Mouse (Mus musculus): ENCODE results near the gene Nebl. TPM values are rescaled to one million over a fixed set of nuclear protein-coding genes. Genes with fewer than 3 reads are reported as not detected.

Nebl gene
- polyA plus RNA-seq, 1 experiment from 2014 or later, result 8.7 TPM

DNA sequence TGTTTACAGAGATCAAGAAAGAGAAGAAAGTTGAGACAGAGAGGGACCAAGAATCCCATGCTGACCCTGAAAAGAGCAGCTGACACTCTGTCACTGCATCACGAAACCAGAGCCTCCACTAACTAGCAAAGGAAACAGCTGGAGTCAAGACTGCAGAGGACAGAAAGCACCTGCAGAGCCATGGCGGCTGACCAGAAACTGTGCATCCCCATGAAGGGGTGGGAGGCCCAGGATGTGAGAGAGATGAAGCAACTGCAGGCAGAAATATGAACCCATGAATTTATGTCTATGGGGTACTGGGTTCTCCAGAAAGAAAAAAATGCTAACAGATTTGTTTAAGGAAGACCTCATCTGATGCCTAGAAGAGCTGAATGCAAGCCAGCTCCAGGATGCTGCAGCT, 133.3 kb downstream of the Nebl start:
- no peaks in the 10 kb centered on the region for H3K36me3 ChIP-seq
- H3K27ac ChIP-seq (replicated peaks), result no peak overlapping the region
- H3K4me3 ChIP-seq, result no peak overlapping the region
- H3K4me2 ChIP-seq (replicated peaks), result no peak overlapping the region
- ATAC-seq (replicated peaks), result no peak
- H3K9me3 ChIP-seq, result no peaks in the 10 kb centered on the region
- H3K4me1 ChIP-seq, result no peaks in the 10 kb centered on the region
- WGBS, result 50% methylated on average over 2 of the region's 2 CpGs
- no peaks in the 10 kb centered on the region for H3K27me3 ChIP-seq
- no peak overlapping the region for H3K9ac ChIP-seq (replicated peaks)

DNA sequence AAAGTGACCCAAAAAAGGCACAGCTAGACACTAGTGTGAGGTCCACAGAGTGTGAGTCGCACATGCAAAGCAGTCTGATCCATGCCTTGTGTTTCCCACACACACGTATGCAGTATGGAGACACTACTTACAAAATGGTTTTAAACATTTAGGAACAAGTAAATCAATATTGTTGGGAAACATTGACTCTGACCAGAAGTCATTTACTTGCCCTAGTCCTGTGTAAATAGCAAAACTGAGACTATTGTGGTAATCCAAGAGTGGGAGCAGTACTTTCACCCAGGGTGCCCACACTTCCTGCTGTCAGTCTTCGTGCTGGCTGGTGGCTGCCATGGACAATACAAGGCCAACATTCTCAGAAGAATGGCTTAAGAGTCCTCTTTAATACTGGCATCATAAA, 141.6 kb downstream of the Nebl start:
- Histone ChIP-seq H3K4me1 (no peaks in the 10 kb centered on the region), H3K27me3 (no peaks in the 10 kb centered on the region), H3K9me3 (no peaks in the 10 kb centered on the region), H3K36me3 (no peaks in the 10 kb centered on the region), H3K4me2 (replicated peaks) (no peak overlapping the region), H3K4me3 (no peak overlapping the region), H3K27ac (replicated peaks) (no peak overlapping the region), H3K9ac (replicated peaks) (no peak overlapping the region)
- no peak for ATAC-seq (replicated peaks)
- 80% methylated on average over 3 of the region's 3 CpGs for WGBS

DNA sequence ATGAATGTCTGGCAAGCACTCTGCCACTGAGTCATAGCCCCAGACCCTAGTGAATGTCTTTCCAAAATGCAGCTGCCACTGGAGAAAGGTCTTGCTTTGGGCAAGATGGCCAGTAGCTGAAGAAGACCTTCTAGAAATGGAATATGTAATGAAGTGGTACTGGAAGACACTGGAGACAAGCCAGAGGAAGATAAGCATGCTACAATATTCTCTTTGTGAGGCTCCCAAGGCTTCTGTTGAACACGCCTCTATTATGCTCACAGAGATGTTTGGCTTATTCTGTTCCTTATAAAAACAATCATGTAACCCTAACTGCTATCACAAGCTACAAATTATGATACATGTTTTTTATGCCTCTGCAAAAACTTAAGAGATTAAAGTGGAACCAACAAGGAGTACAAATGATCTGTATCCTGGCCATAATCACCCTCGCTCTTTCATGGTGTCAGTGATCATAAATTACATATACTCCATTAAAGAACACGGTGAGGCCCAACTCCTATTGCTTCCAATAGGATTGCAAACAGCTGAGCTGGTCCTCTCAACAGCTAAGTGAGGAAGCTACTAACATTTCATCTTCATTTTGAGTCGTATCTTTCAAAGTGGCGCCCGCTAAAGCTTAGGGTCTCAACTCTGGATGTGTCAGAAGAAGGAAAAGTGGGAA, 145.8 kb downstream of the Nebl start:
- ATAC-seq (replicated peaks), result no peak
- Histone ChIP-seq H3K4me3 (no peak overlapping the region), H3K9ac (replicated peaks) (no peak overlapping the region), H3K27ac (replicated peaks) (no peak overlapping the region), H3K4me2 (replicated peaks) (no peak overlapping the region), H3K9me3 (no peaks in the 10 kb centered on the region), H3K36me3 (no peaks in the 10 kb centered on the region), H3K4me1 (no peaks in the 10 kb centered on the region), H3K27me3 (no peaks in the 10 kb centered on the region)
- 93% methylated on average over 6 of the region's 6 CpGs for WGBS

DNA sequence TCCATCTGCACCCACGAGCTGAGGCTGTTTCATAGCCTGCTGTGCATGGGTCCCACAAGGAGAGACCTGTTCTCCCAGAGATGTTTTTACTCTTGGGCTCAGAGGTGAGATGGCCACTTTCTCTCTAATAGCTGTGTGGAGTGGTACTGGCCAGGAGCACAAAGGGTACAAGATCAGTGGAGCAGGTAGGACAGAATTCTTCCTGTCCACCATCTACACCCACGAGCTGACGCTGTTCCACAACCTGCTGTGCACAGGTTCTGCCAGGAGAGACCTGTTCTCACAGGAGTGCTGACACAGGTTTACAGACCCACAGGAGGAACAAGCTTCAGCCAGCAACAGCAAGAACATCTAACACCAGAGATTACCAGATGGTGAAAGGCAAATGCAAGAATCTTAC, 155.6 kb downstream of the Nebl start:
- no peak overlapping the region for H3K9ac ChIP-seq (replicated peaks)
- H3K4me2 ChIP-seq (replicated peaks), result no peak overlapping the region
- H3K4me3 ChIP-seq, result no peak overlapping the region
- no peak overlapping the region for H3K27ac ChIP-seq (replicated peaks)
- H3K9me3 ChIP-seq, result no peaks in the 10 kb centered on the region
- no peaks in the 10 kb centered on the region for H3K4me1 ChIP-seq
- H3K27me3 ChIP-seq, result no peaks in the 10 kb centered on the region
- 80% methylated on average over 3 of the region's 3 CpGs for whole genome bisulfite sequencing
- no peak for ATAC-seq (replicated peaks)
- H3K36me3 ChIP-seq, result no peaks in the 10 kb centered on the region

DNA sequence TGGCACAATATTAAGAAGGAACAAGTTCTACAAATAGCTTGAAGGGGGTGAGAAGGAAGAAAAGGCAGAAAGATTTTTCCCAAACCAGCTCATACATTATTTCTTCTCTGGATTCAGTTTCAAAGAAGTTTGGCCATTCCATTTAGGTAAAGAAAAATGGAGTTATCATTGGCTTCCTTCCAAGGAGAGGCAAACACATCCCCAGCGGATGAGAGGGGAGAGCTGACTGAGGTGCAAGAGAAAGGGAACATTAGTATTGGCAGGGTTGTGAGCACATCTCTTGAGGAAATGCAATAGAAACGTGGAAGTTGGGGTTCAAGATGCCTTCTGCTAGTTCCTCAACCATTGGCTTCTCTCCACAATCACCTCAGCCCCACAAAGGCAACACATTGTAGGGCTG, 159.5 kb downstream of the Nebl start:
- H3K4me2 ChIP-seq (replicated peaks), result no peak overlapping the region

DNA sequence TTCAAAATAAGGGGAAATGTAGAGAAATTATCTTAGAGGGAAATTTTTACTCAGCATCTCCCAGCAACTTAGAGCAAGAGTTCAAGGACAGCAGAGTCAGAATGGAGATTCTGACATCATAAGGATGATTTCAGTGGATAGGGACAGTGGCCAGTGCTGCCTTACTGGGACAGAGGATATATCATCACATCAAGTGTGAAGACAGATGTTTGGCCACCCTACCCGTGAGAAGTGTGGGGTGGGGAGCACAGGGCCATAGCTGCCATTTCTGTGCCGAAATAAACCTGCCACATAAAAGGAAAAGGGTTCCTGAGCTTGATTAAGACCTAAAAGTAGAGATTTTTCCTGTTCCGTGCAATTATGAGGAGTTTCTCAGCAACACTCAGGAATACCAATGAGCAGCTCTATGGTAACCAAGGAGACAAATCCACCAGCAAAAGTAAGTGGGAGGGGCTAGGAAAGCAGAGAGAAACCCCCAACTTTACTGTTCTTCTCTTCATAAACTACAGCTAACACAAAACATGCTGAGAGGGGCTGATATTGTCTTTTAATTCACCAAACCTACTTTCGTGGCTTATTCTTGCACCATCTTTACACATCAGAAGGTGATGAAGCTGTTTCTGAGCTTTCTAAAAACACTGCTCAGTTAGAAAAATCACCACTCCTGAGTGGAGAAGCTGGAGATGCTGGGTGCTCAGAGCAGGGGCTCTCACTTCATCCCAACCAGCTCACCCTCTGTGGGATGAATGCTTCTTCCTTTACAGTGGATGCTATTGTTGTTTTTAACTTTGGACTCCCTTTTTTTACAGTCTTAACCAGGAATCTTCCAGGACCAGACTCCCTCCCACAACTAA, 172.1 kb downstream of the Nebl start:
- Histone ChIP-seq H3K9ac (replicated peaks) (no peak overlapping the region), H3K9me3 (no peaks in the 10 kb centered on the region), H3K4me2 (replicated peaks) (no peak overlapping the region), H3K4me1 (peaks cover 9% of the 10 kb centered on the region), H3K36me3 (no peaks in the 10 kb centered on the region), H3K27me3 (no peaks in the 10 kb centered on the region), H3K27ac (replicated peaks) (no peak overlapping the region), H3K4me3 (no peak overlapping the region)
- 7% methylated on average over 4 of the region's 4 CpGs for WGBS
- ATAC-seq (replicated peaks), result peak; percentile 77

More for the DNA sequence above, 159.5 kb downstream of the Nebl start:
- WGBS, result 67% methylated on average over 2 of the region's 2 CpGs
- no peaks in the 10 kb centered on the region for H3K9me3 ChIP-seq
- no peaks in the 10 kb centered on the region for H3K36me3 ChIP-seq
- H3K9ac ChIP-seq (replicated peaks), result no peak overlapping the region
- H3K27me3 ChIP-seq, result no peaks in the 10 kb centered on the region
- no peak for ATAC-seq (replicated peaks)
- no peak overlapping the region for H3K4me3 ChIP-seq
- H3K4me1 ChIP-seq, result no peaks in the 10 kb centered on the region
- H3K27ac ChIP-seq (replicated peaks), result no peak overlapping the region

DNA sequence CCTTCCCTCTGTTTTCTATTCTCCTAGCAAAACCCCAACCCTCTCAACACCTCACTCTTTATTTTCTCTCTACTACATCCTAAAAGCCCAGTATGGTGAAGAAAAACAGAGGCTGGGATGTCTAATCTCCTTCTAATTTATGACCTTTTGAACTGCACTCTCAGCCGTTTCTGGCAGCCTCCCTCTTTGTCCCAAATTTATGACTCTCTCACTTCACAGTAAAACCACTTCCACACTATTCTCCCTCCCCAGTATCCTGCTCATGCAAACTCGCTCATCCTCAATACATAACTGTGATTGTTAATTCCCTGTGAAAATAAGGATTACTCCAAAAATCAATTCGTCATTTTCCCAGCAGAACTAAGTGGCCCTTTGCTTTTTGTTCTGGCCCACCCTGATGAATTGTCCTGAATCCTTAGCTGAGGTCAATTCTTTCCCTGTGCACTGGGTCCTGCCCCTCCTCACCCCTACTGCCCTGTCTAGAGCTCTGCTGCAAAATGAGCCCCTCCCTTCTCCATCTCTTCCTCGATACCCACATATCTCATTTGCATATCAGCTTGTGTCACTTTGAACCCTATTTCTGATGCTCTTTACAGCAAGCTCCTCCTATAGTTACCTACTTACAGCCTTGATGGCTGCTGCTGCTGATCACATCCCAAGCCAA, 181.2 kb downstream of the Nebl start:
- Histone ChIP-seq H3K36me3 (no peaks in the 10 kb centered on the region), H3K4me1 (no peaks in the 10 kb centered on the region), H3K27me3 (no peaks in the 10 kb centered on the region), H3K4me2 (replicated peaks) (no peak overlapping the region), H3K27ac (replicated peaks) (no peak overlapping the region), H3K4me3 (no peak overlapping the region), H3K9ac (replicated peaks) (no peak overlapping the region), H3K9me3 (no peaks in the 10 kb centered on the region)
- no peak for ATAC-seq (replicated peaks)
- WGBS, result 29% methylated on average over 4 of the region's 4 CpGs

DNA sequence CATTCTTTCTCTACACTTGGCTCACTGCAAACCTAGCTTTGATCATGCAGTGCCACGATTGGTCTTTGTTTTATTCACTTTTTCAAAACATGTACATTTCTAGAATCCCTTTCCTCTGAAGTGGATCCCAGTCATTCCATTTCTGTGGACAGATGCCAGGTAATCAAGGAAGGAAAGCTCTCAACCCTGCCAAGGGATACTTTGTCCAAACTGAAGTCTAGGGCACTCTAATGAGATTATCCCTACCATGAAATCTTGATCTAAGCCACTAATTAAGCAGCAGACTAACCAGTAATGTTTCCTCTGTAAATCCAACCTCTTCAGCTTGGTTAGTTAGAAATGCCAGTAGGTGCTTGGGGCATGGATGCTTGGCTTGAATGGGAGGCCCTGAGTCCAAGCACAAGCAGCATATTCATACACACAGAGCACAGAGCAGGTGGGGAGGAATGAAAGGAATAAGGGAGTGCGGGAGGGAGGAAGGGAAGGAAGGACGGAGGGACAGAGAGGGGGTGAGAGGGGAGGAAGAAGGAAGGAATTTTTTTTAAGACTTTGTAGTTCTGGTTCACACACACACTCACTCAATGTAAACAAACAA, 184.8 kb downstream of the Nebl start:
- Histone ChIP-seq H3K27me3 (no peaks in the 10 kb centered on the region), H3K4me3 (no peak overlapping the region), H3K4me1 (no peaks in the 10 kb centered on the region), H3K9ac (replicated peaks) (no peak overlapping the region), H3K4me2 (replicated peaks) (no peak overlapping the region), H3K9me3 (no peaks in the 10 kb centered on the region), H3K27ac (replicated peaks) (no peak overlapping the region), H3K36me3 (no peaks in the 10 kb centered on the region)
- 29% methylated on average over 3 of the region's 3 CpGs for WGBS
- peak; percentile 68 for ATAC-seq (replicated peaks)

DNA sequence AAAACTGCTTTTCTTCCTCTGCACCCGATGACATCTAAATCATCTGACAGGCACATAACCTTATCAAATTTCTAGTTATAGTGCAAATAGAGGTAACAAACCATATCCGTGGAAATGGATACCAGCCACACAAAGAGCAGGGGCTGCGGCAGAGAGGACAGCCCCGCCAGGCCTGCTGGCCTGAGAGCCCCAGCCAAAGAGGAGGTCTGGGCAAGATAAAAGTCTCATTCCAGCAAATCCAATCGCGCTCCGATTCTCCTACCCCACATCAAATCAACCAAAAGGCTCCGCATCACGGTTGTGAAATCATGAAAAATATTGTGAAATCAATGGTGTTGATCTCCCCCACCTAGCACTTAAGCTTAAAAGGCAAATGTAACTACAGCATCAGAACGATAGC, 191.5 kb downstream of the Nebl start:
- Histone ChIP-seq H3K36me3 (no peaks in the 10 kb centered on the region), H3K4me2 (replicated peaks) (no peak overlapping the region), H3K4me1 (no peaks in the 10 kb centered on the region; the same call in 1 of the 2 replicates), H3K27me3 (no peaks in the 10 kb centered on the region), H3K4me3 (no peak overlapping the region), H3K27ac (replicated peaks) (no peak overlapping the region), H3K9me3 (no peaks in the 10 kb centered on the region), H3K9ac (replicated peaks) (no peak overlapping the region)
- WGBS, result 87% methylated on average over 10 of the region's 10 CpGs
- no peak for ATAC-seq (replicated peaks)

DNA sequence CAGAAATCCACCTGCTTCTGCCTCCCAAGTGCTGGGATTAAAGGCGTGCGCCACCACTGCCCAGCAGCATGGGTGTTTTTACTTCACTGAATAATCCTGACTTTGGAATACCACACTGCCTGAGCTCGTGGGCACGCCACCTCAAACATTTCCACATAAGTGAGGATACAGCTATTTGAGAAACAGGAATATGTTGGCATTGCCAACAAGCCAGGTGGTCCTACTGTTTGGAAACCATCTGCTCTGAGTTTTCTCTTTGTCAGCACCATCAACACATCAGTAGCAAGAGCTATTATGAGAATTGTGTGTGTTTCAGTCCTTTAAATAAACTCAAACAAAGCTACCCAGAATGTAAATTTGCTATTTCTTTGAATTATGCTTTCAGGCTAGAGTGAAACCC, 192.8 kb downstream of the Nebl start:
- 66% methylated on average over 4 of the region's 4 CpGs for WGBS
- no peak overlapping the region for H3K9ac ChIP-seq (replicated peaks)
- H3K27ac ChIP-seq (replicated peaks), result no peak overlapping the region
- no peak overlapping the region for H3K4me3 ChIP-seq
- no peak overlapping the region for H3K4me2 ChIP-seq (replicated peaks)
- no peaks in the 10 kb centered on the region for H3K27me3 ChIP-seq
- no peaks in the 10 kb centered on the region for H3K9me3 ChIP-seq
- H3K4me1 ChIP-seq, result no peaks in the 10 kb centered on the region; the same call in 1 of the 2 replicates
- H3K36me3 ChIP-seq, result no peaks in the 10 kb centered on the region
- peak; percentile 88 for ATAC-seq (replicated peaks)

DNA sequence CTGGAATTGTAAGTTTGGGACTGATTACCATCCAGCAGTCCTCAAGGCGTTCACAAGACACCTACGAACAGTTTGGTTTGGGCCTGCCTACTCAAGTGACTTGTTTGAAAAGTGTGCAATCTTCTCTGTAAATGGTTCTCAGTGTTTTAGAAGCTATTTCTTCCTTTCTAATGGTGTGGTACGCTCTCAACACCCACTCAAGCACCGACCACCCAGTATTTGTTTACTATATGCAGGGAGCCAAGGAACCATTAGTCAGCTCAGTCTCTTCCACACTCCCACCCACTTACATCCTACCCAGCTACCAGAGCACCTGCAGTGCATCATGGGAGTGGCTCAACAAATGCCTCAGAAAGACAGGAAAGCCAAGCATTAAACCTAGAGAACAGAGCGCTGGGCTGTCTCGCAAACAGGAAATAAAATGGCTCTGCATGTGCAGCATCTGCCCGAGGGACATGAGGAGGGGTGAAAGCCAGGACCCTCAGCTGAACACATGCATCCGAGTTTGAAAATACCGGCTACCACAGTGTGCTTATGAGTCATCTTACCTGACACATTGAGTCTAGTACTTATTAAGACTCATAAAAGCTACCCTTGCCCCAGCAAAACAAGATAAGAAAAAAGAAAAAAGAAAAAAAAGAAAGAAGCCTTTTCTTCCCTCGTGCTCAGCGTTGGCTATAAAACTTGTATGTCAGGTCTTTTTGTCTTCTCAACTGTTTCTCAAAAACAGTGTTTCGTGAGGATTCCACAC, 199.7 kb downstream of the Nebl start:
- no peak overlapping the region for H3K4me2 ChIP-seq (replicated peaks)
- H3K9ac ChIP-seq (replicated peaks), result no peak overlapping the region
- H3K4me1 ChIP-seq, result no peaks in the 10 kb centered on the region
- no peak for ATAC-seq (replicated peaks)
- no peak overlapping the region for H3K27ac ChIP-seq (replicated peaks)
- no peaks in the 10 kb centered on the region for H3K9me3 ChIP-seq
- no peaks in the 10 kb centered on the region for H3K27me3 ChIP-seq
- 92% methylated on average over 12 of the region's 12 CpGs for WGBS
- no peaks in the 10 kb centered on the region for H3K36me3 ChIP-seq
- no peak overlapping the region for H3K4me3 ChIP-seq

Data from forebrain, embryonic 15.5 days (tissue).